Mouse (Mus musculus) 416B (cell line): ENCODE data around the gene 6430550D23Rik.

Source experiments
- DNase-seq: peaks from one replicate; pipeline ENCODE4 v3.0.0; 2011; ENCODE audit warnings: low read depth

6430550D23Rik gene

DNA sequence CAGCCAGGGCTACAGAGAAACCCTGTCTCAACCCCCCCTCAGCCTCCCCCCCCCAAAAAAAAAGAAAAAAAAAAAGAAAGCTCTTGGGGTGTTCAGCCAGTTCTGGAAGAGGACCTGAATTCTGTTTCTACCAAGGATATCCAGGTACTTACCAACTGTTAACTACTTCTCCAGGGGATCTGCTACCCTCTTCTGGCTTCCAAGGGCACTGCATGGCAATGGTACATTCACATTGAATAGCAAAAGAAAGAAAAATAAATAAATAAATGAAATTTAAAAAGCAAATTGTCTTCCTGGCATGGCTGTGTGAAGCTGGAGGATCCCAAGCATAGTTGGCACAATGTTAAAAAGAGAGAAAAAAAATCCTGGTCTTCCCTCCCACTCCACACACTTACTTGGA, 55.8 kb downstream of the 6430550D23Rik start:
- peak; percentile 78 for DNase-seq

DNA sequence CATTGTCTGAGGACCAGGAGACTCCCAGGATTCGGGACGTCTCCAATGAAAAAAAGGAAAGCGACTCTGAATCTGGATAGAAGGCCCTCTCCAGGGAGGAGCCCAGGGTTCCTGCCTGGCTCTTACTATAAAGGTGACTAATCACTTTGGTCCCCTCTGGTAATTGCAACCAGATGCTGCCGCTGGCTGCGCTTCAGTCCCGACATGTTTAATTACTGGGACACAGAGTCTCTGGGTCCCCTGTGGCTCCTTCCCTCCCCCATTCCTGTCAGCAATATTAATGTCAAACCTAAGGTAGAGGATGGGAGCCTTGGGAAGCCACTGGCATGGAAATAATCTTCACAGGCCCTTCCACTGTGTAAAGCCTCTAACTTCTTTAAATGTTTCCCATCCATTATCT, 58.4 kb downstream of the 6430550D23Rik start:
- DNase-seq: no peak

DNA sequence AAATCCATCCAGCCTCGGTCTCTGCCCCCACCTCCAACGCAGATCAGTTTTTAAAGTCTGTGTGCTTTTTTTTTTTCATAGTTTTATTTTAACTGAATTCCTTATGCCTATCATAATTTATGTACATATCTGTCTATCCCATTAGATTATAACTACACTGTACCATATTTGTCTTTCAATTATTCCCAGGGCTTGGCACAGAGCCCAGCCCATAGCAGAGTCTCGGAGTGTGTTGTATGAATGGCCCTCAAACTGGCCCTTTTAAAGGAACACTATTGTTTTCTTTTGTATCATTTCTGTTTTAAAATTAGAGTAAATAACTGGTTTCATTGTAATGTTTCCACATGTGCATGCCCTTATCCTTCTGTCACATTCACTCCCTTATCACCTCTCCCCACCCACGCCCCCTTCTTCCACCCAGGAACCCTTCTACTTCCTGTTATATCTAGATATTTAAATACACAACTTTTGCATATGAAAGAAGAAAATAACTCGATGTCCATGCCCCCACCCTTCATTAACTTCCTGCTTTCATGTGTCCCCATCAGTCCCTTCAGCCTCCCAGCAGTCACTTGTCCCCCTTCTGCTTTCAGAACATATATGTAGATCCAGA, 60.3 kb downstream of the 6430550D23Rik start:
- DNase-seq: no peak

GRCm38 (mm10) chr2:155946499-155946898, 61.3 kb downstream of the 6430550D23Rik start:
- no peak for DNase-seq

DNA sequence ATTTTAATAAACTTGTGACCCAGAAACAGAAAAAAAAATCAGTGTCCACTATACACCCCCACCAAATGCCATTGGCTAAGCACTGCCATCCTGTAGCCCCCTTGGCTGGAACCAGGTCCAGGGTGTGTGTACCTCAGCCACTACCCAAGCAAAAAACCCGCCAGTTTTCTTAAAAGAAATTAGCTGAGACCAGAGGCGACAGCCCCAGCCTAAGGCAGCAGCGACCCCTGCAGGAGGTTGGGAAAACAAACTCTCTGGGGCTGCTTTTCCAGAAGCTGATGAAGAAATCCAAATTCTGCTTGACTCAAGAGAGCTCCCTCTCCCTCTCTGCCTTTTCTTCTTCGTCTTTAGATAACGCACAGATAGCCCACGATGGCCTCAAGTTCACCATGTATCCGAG, 61.7 kb downstream of the 6430550D23Rik start:
- DNase-seq: peak; percentile 84

GRCm38 (mm10) chr2:155945580-155945979, 62.2 kb downstream of the 6430550D23Rik start:
- no peak for DNase-seq

DNA sequence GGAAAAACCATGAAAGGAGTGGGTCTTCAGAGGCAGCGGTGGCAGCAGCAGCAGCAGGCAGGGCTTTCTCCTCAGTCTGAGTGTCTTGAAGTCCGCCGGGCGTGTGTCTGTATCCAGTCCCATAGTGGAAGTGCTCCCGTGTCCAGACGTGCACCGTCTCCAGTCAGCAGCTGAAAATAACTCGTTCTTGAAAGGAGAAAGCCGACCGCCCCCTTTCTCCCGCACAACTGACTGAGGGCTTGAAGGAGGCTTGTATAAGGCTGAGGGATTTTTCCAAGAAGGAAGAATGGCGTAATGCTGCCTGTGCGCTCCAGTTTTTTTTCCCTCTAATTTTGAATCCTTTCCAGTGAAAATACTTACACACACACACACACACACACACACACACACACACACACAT, 62.7 kb downstream of the 6430550D23Rik start, which contains the start of gene Gdf5:
Gene Gdf5 (minus strand): TSS at position 244 of the 400 bp plus-strand sequence.
- DNase-seq: no peak

DNA sequence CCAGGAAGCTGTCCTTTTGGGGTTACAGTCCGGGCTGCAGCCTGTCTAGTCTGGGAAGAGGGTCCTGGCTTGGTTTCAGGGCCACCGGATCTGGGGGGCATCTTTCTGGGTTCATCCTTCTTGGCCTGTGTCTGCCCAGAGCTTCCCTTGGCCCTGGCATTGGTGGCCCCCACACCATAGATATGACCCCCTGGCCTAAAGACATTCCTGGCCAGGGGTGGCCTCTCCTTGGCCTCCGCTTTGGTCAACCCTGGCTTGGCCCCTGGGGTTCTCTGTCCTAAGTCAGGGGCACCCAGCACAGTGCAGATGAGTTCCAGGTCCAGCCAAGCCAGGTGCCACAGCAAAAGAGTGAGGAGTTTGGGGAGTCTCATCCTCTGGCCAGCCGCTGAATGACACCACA, 63.1 kb downstream of the 6430550D23Rik start:
- DNase-seq: no peak

DNA sequence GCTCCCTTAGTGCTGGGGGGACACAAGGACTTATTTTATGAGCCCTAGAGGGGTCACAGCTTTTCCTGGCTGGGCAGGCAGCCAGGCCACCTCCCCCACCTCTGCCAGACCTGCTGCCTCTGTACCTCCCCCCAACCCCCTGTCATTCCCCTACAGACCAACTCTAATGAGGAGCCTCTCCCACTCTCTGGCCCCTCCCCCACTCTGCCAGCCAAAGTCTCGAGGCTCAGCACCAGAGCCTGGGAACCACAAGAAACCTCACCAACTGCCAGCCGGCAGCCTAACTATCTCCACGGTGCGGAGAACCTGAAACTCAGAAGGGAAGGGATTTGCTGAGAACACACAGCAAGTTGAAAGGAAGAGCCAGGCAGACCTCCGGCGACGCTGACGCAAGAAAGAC, 64.3 kb downstream of the 6430550D23Rik start:
- no peak for DNase-seq

GRCm38 (mm10) chr2:155941697-155942442, 65.9 kb downstream of the 6430550D23Rik start:
- DNase-seq: no peak

DNA sequence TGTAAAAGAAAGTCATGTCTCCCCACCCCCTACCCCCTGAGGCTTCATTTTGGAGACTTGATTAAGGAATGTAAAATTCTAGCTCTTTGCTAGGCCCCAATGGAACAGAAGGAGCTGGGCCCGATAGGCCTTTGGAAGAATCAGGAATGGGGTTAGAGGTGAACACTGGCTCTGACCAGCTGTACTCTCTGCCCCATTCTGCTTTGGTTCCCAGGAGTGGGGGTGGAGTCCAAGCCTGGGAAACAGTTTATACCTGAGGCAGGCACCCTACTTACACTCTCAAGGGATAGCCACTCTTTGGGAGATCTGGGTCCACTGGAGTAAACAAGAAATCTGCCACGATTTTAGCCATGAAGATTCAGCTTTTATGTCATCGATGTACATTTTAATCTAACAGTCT, 67.1 kb downstream of the 6430550D23Rik start, which contains the start of gene Gm15557:
Gene Gm15557 (plus strand): TSS at position 48 of the 400 bp plus-strand sequence.
- no peak for DNase-seq

- peak; percentile 56 for DNase-seq
Observed at GRCm38 (mm10) chr2:155939897-155940529, 67.8 kb downstream of the 6430550D23Rik start.

DNA sequence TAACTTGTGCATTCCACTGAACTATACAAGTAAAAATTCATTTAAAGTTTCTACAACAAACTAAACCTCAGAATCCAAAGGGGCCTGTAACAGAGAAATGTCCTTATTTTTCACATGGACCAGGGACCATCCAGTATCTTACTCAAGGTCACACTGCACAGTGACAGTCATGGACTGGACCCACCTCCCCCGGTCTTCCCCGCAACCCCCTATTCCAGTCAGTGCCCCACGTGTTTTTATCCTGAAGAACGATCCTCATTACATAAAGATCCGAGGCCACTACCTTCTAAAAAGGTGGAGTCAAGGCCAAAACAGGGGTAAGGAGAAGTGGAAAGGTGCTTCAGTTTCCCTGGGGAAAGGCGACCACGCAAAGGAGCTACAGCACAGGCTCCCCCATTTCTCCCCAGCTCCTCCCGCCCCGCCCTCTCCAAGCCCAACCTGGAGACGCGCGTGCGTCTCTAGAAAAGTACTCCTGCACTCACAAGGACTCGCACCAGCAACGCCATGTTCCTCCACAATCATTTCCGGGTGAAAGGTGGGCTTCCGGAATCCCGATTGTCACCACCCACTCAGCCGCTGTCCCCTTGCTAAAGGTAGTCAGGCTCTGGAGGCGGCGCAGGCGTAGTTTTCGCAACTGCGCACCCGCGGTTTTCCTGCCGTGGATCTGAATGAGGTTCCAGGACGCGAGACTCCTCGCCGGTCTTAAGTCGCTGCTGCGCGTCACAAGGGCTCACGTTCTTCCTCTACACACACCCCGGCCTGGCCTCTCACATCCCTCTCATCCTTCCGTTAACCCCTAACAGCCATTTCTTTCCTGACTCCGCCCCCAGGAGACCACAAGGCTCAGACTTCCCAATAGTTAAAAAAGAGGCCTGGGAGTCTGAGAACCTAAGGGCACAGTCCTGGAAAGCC, 78.0 kb downstream of the 6430550D23Rik start, which contains the start of gene Uqcc1:
Gene Uqcc1 (minus strand): TSS at position 780 of the 912 bp plus-strand sequence.
- DNase-seq: peak; percentile 97

DNA sequence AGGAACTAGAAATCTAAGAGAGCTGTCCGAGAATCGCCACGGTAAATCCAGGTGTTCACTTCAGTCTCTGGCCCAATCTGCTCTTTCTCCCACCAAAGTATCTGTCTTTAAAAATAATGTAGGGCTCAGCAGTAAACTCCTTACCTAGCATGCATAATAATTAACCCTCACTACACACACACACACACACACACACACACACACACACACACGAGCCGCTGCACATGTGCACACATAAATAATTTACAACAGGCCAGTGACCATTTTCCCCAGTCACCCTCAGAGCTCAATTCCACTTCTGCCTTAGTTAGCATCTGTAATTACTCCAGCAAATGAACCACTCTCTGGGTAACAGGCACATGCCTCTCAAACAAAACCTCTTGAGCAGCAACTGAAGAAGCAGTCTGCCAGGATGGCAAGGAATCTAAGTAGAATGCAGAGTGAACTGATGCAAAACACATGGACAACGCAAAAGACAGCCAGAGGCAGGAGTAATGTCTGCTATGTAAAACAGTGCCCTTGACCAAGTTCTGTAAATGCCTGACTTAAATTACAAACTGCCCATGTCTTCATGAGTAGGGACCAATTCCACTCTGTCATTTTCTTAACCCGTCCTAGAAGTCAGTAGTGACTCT, 78.9 kb downstream of the 6430550D23Rik start:
- DNase-seq: peak; percentile 77

- peak; percentile 46 for DNase-seq
Observed at GRCm38 (mm10) chr2:155925213-155925612, 82.6 kb downstream of the 6430550D23Rik start.
